9 mouse cellular contexts compared by ENCODE assay signal in genomic region chr15:75189116-75189515, GRCm38 (mm10). TPM values are rescaled to one million over a fixed set of nuclear protein-coding genes. Genes with fewer than 3 reads are reported as not detected.
A peak's percentile ranks its signal among the peaks of the same experiment; 100 is the strongest.
DNase-seq lines count a peak whose midpoint lies in the region; ATAC-seq and TF ChIP-seq lines count a peak whose summit lies in the region.
"Had no signal": no experiment of that assay in that cellular context is flagged by ENCODE, and none has a peak within 500 bp of the region (broad histone marks: within the 10 kb centered on the region; RNA-seq: fewer than 3 reads in every experiment).

No protein-coding gene starts in this region.

- no peak overlapping the region for H3K27ac ChIP-seq in midbrain, postnatal 0 days (ENCODE audit: low read depth, low read length)
- no peak overlapping the region for H3K27ac ChIP-seq in midbrain, embryonic 15.5 days
- H3K27ac ChIP-seq: limb, embryonic 12.5 days had no signal

- intact Hi-C loops in left cerebral cortex, postnatal 14 days (cut with DNase I), result no loop called here

- no peaks in the 10 kb centered on the region for H3K4me1 ChIP-seq in midbrain, postnatal 0 days (ENCODE audit: insufficient read depth, low read length)
- H3K4me1 ChIP-seq in midbrain, embryonic 15.5 days, result no peaks in the 10 kb centered on the region
- H3K4me1 ChIP-seq: limb, embryonic 12.5 days had no signal

- peak; percentile 74 for TF ChIP-seq CTCF in midbrain, postnatal 0 days (IDR thresholded peaks at IDR 0.05)

- H3K4me3 ChIP-seq in midbrain, postnatal 0 days (ENCODE audit: low read depth, low read length), result no peak overlapping the region
- no peak overlapping the region for H3K4me3 ChIP-seq in midbrain, embryonic 15.5 days
- H3K4me3 ChIP-seq: limb, embryonic 12.5 days had no signal

- H3K4me2 ChIP-seq in midbrain, postnatal 0 days (ENCODE audit: low read depth, low read length, poor library complexity, severe bottlenecking), result no peak overlapping the region
- H3K4me2 ChIP-seq in midbrain, embryonic 15.5 days, result no peak overlapping the region
- H3K4me2 ChIP-seq: limb, embryonic 12.5 days had no signal

- no peaks in the 10 kb centered on the region for H3K36me3 ChIP-seq in midbrain, postnatal 0 days (ENCODE audit: insufficient read depth, low read length)
- no peaks in the 10 kb centered on the region for H3K36me3 ChIP-seq in midbrain, embryonic 15.5 days (replicated peaks)
- H3K36me3 ChIP-seq: limb, embryonic 12.5 days had no signal

- no peak for ATAC-seq in midbrain, postnatal 0 days (ENCODE audit: low FRiP score)
- ATAC-seq in midbrain, embryonic 15.5 days (replicated peaks), result no peak

- no peaks in the 10 kb centered on the region for H3K27me3 ChIP-seq in midbrain, postnatal 0 days (ENCODE audit: insufficient read depth, low read length)
- H3K27me3 ChIP-seq in midbrain, embryonic 15.5 days (replicated peaks), result no peaks in the 10 kb centered on the region
- H3K27me3 ChIP-seq: limb, embryonic 12.5 days had no signal

- no peaks in the 10 kb centered on the region for H3K9me3 ChIP-seq in midbrain, postnatal 0 days (ENCODE audit: low read length)
- H3K9me3 ChIP-seq in midbrain, embryonic 15.5 days, result no peaks in the 10 kb centered on the region
- H3K9me3 ChIP-seq: limb, embryonic 12.5 days had no signal

- 65% methylated on average over 2 of the region's 2 CpGs for WGBS in midbrain, postnatal 0 days
- 73% methylated on average over 2 of the region's 2 CpGs for WGBS in midbrain, embryonic 15.5 days

- H3K9ac ChIP-seq in midbrain, postnatal 0 days (replicated peaks; ENCODE audit: low read length, poor library complexity, severe bottlenecking), result no peak overlapping the region
- no peak overlapping the region for H3K9ac ChIP-seq in midbrain, embryonic 15.5 days
- H3K9ac ChIP-seq: limb, embryonic 12.5 days had no signal

- peak; percentile 29 to 41 for DNase-seq in cerebellum, postnatal 10 days
- no peak for DNase-seq in cerebellum, postnatal 4 days (ENCODE audit: low spot score in 2 of 2)
- DNase-seq in midbrain, postnatal 0 days (ENCODE audit: low spot score), result peak; percentile 38
- peak; percentile 6 for DNase-seq in embryo, embryonic 9.5 days (ENCODE audit: extremely low spot score)
- peak; percentile 73 for DNase-seq in naive thymus-derived CD4-positive, alpha-beta T cell, adult 2 months (ENCODE audit: low read depth)
- no peak for DNase-seq in left cerebral cortex, postnatal 14 days (ENCODE audit: low spot score in 2 of 2)
- DNase-seq in urinary bladder, postnatal 36 days (ENCODE audit: low spot score in 2 of 2), result no peak

RNA-seq across cellular contexts. Expression of gene BC025446, which starts 27.1 kb away (rescaled TPM):
- not detected in 2 replicates for total RNA-seq in midbrain, postnatal 0 days (2014; rRNA removed)
- not detected in 2 replicates for polyA plus RNA-seq in midbrain, postnatal 0 days (2015; fragmentation: Nextera tagmentation; extraction: Ambion mirVana)
- not detected in 2 replicates for polyA plus RNA-seq in midbrain, embryonic 15.5 days (2015; fragmentation: Nextera tagmentation; extraction: Ambion mirVana)
- not detected for total RNA-seq in left cerebral cortex, postnatal 14 days (2021)
- polyA plus RNA-seq: limb, embryonic 12.5 days had no signal

RNA-seq across cellular contexts. Expression of gene Ly6g, which starts 34.1 kb away (rescaled TPM):
- not detected in 2 replicates for total RNA-seq in midbrain, postnatal 0 days (2014; rRNA removed)
- polyA plus RNA-seq in midbrain, postnatal 0 days (2015; fragmentation: Nextera tagmentation; extraction: Ambion mirVana), result not detected in 2 replicates
- polyA plus RNA-seq in midbrain, embryonic 15.5 days (2015; fragmentation: Nextera tagmentation; extraction: Ambion mirVana), result not detected in 2 replicates
- total RNA-seq in left cerebral cortex, postnatal 14 days (2021), result not detected
- polyA plus RNA-seq: limb, embryonic 12.5 days had no signal

Comparison
In these comparisons a context has a peak if more than half of its experiments do, and no peak if none do; other contexts are left out.
1. DNase-seq: peak in cerebellum, postnatal 10 days (2 of 2), midbrain, postnatal 0 days (single experiment), embryo, embryonic 9.5 days (single experiment) and naive thymus-derived CD4-positive, alpha-beta T cell, adult 2 months (single experiment); none in cerebellum, postnatal 4 days (0 of 2), left cerebral cortex, postnatal 14 days (0 of 2) and urinary bladder, postnatal 36 days (0 of 2).